Mouse (Mus musculus) effector memory CD4-positive, alpha-beta T cell, adult 5 months (primary cell): ENCODE data around the gene Il1b. TPM values are rescaled to one million over a fixed set of nuclear protein-coding genes. Genes with fewer than 3 reads are reported as not detected.

Experiments
- polyA plus RNA-seq: library from polyadenylated mRNA; unstranded; fragments of 100-300 nt; shearing (Covaris generic); gene quantifications from one replicate; pipeline ENCODE4 v1.2.1, GENCODE M21; 2017

Gene Il1b
- polyA plus RNA-seq: 1.1 TPM

GRCm38 (mm10) chr2:129371039-129371438 lies at the start of gene Il1b:
Gene Il1b, minus strand, starts transcription at chr2:129371139.

Other genes starting within 250 kb of the Il1b start
- 8.7 TPM for gene Chchd5, start 241.4 kb downstream of the Il1b start, polyA plus RNA-seq
- 144 TPM for gene Slc20a1, start 172.4 kb downstream of the Il1b start, polyA plus RNA-seq
- 0.49 TPM for gene Ckap2l, start 73.9 kb downstream of the Il1b start, polyA plus RNA-seq
- not detected for gene Il1a, start 61.2 kb downstream of the Il1b start, polyA plus RNA-seq
- gene F830045P16Rik, start 165.5 kb upstream of the Il1b start, polyA plus RNA-seq: not detected
- gene Sirpa, start 221.7 kb upstream of the Il1b start, polyA plus RNA-seq: 0.32 TPM